Mouse (Mus musculus): ENCODE measurements around the gene Olfr1087.
"Not testable (repeated sequence)": the region's sequence is repeated elsewhere in the genome, so short reads cannot be mapped to it uniquely, and the experiment has no call there.

Gene Olfr1087

DNA sequence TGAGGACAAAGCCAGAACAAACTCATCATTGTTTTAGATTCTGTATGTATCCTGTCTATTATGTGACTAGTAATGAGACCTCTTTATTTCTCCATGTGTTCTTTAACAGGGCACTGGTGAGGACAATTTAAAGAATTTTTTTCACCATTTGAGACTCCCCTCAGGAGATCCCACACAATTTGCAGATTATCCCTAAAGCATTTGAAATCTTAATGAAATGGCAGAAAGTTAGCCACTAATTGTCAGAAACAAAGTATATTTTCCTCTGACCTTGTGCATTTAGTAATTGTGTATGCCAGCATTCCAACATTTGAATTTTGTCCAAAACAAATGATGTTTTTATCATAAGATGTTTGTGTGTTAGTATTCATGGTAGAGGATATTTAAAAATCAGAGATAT lies at the start of gene Olfr1087:
Gene Olfr1087, minus strand, starts transcription at position 101 of the 400 bp plus-strand sequence.
- no peak for DNase-seq (ENCODE audit: extremely low spot score, low spot score)

DNA sequence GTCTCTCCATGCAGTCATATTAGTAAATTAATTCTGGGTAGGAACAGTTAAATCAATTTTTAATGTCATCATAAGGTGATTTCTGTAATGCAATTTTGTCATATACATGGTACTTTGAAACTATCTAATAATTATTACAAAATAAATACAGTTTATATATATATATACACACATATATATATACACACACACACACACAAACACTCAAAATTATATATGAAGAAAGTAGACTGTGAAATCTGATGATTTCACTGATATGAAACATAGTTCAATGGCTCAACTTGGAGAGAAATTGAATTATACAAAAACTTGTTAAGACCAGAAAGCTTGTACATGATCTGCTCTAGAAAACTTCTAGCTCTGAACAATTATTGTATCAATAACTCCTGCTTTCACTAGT lies 35.4 kb upstream of the Olfr1087 start, which contains the start of gene Olfr1089:
Gene Olfr1089, minus strand, starts transcription at position 101 of the 400 bp plus-strand sequence.
- no peak for DNase-seq (ENCODE audit: extremely low spot score, low spot score)

DNA sequence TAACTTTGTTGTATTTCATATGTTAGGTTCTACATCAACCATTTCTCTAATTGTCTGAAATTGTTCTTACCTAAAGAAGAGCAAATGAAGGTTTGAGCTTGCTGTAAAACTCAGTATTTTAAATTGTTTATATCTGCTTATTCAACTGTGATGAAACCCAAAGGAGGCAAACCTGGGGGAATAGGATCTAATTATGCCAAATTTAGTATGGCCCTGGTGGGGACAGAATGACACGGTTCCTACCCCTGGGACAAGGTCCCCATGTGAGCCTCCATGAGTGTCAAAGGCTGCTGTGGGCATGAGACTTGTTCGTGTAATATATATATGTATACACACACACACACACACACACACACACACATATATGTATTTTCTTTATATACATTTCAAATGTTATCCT lies 18.2 kb downstream of the Olfr1087 start, which contains the start of gene Olfr1086:
Gene Olfr1086, minus strand, starts transcription at position 101 of the 400 bp plus-strand sequence.
- DNase-seq (ENCODE audit: extremely low spot score, low spot score), result no peak

DNA sequence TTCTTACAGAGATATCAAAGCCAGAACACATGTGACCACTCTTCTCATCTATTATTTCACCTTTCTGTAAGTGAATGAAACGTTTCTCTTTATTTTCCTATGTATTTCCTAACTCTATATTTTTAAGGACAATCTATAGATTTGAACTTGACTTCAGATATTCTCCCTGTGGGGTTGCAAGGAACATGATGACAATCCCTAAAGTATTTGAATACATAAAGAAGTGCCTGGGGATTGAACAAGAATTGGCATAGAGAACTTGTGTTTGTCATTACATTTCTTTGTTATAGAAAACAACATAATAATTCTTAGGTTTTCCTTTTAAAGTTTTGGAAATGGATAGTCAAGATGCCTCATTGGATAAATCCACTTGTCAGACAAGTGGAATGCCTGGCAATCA lies 36.3 kb downstream of the Olfr1087 start, which contains the start of gene Olfr1085:
Gene Olfr1085, minus strand, starts transcription at position 101 of the 400 bp plus-strand sequence.
- DNase-seq (ENCODE audit: extremely low spot score, low spot score), result no peak

DNA sequence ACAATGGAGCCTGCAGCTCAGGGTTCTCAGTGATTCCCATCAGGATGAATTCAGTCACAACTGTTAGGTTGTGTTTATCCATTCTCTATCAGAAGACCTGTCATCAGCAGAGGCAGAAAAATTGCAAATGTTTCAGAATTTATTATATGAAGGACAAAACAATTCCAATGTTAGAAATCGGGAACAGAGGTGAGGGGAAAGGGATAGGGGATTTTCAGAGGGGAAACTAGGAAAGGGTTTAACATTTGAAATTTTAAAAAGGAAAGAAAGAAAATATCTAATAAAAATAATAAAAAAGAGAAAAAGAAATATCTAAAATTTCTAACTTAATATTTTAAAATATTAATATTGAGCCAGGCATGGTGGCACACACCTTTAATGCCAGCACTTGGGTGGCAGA lies 58.6 kb downstream of the Olfr1087 start, which contains the start of gene Olfr1084:
Gene Olfr1084, minus strand, starts transcription at position 101 of the 400 bp plus-strand sequence.
- DNase-seq (ENCODE audit: extremely low spot score, low spot score), result not testable (repeated sequence)
